Mouse (Mus musculus) limb, embryonic 13.5 days (tissue): ENCODE results near the gene Cntrl. TPM values are rescaled to one million over a fixed set of nuclear protein-coding genes. Genes with fewer than 3 reads are reported as not detected.

Source experiments
- ATAC-seq: fragments of 200-750 bp; cut with Nextera tagmentation; 2 replicates; pipeline ENCODE4 v1.8.0; 2017; ENCODE audit warnings: low read depth, moderate number of reproducible peaks, moderate TSS enrichment; ENCODE audit not compliant: low FRiP score
- H3K27ac ChIP-seq: fragments of 300-500 bp; sonication (generic); 2 replicates; pipeline ENCODE4 v1.5.1; 2015; ENCODE audit warnings: inconsistent platforms, mild to moderate bottlenecking, moderate library complexity
- H3K27me3 ChIP-seq: fragments of 300-500 bp; sonication (generic); 2 replicates; pipeline ENCODE4 v1.6.1; 2015; ENCODE audit warnings: mild to moderate bottlenecking, inconsistent platforms
- H3K36me3 ChIP-seq: fragments of 300-500 bp; sonication (generic); 2 replicates; pipeline ENCODE4 v1.6.1; 2015; ENCODE audit warnings: inconsistent platforms, mild to moderate bottlenecking, moderate library complexity
- H3K4me1 ChIP-seq: fragments of 300-500 bp; sonication (generic); 2 replicates; pipeline ENCODE4 v1.6.1; 2015; ENCODE audit warnings: inconsistent platforms
- H3K4me2 ChIP-seq: fragments of 300-500 bp; sonication (generic); replicated peaks from 2 replicates; pipeline ENCODE4 v1.6.1; 2015; ENCODE audit warnings: inconsistent platforms, mild to moderate bottlenecking, moderate library complexity
- H3K4me3 ChIP-seq: fragments of 300-500 bp; sonication (generic); 2 replicates; pipeline ENCODE4 v1.5.1; 2015; ENCODE audit warnings: moderate library complexity, mild to moderate bottlenecking, inconsistent platforms
- H3K9ac ChIP-seq: fragments of 300-500 bp; sonication (generic); 2 replicates; pipeline ENCODE4 v1.6.1; 2015; ENCODE audit warnings: mild to moderate bottlenecking, inconsistent platforms
- H3K9me3 ChIP-seq: fragments of 300-500 bp; sonication (generic); 2 replicates; pipeline ENCODE4 v1.6.1; 2016; ENCODE audit warnings: inconsistent platforms
- WGBS: fragments of 180-500 bp; shearing (Covaris S2); methylation state at CpG from one replicate; pipeline ENCODE4 v1.1.7; 2015; 5-methylcytosine and 5-hydroxymethylcytosine counted together
- polyA plus RNA-seq: library from polyadenylated mRNA; unstranded; fragments of >200 nt; fragmentation: Nextera tagmentation; extraction: Ambion mirVana; gene quantifications from 2 replicates; pipeline ENCODE4 v1.2.1, GENCODE M21; 2015

The Cntrl gene
- polyA plus RNA-seq, 1 experiment from 2014 or later, result 27.3 TPM

DNA sequence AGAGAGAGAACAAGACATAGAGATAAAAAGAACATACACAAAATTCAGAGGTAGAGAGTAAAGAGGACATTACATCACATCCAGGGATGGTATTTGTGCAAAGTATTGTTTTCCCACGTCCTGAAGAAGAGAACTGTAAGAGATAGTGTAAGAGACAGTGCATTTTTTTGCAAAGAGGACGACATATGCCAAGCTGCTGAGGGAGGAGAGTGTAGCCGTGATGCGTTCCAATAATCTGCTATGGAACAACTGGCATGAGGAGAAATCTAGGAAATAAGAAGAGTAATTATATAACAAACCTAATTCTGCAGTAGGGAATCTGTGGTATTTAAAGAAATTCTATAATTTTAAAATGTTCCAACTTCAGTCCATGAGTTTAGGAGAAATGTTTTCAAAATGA lies 21.9 kb upstream of the Cntrl start:
- Histone ChIP-seq H3K4me2 (no peak overlapping the region), H3K4me1 (no peaks in the 10 kb centered on the region), H3K9ac (no peak overlapping the region), H3K27me3 (no peaks in the 10 kb centered on the region), H3K4me3 (no peak overlapping the region), H3K36me3 (no peaks in the 10 kb centered on the region), H3K9me3 (no peaks in the 10 kb centered on the region), H3K27ac (no peak overlapping the region)
- ATAC-seq, result no peak
- 74% methylated on average over 4 of the region's 4 CpGs for whole genome bisulfite sequencing

DNA sequence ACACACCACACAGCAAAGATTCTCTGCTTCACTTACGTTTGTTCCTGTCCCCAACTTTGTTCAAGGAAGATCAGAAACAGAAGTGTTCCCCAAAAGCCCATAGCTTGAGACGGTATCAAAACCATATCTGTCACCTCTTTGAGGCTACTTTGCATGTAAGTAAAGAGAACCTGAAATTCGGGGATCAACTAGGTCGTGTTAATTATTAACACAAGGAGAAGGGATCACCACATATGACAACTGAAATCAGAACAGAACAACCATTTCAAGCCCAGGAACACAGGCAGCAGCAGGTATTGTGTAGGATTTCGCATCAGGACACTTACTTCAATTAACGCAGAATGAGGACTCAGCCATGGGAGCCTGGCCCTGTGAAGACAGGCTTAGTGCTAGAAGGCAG lies 8.8 kb upstream of the Cntrl start:
- Histone ChIP-seq H3K4me1 (no peaks in the 10 kb centered on the region), H3K27ac (no peak overlapping the region), H3K9me3 (no peaks in the 10 kb centered on the region), H3K36me3 (no peaks in the 10 kb centered on the region), H3K27me3 (no peaks in the 10 kb centered on the region), H3K4me3 (no peak overlapping the region), H3K4me2 (no peak overlapping the region), H3K9ac (no peak overlapping the region)
- ATAC-seq, result no peak
- 79% methylated on average over 6 of the region's 6 CpGs for WGBS

GRCm38 (mm10) chr2:35101443-35101842 lies 7.8 kb upstream of the Cntrl start, which contains the start of gene AI182371:
AI182371 (minus strand) TSS chr2:35101543.
- Histone ChIP-seq H3K27me3 (no peaks in the 10 kb centered on the region), H3K4me1 (no peaks in the 10 kb centered on the region), H3K4me2 (no peak within 1 kb of the TSS), H3K4me3 (no peak within 1 kb of the TSS), H3K9me3 (no peaks in the 10 kb centered on the region), H3K36me3 (no peaks in the 10 kb centered on the region), H3K27ac (no peak within 1 kb of the TSS), H3K9ac (no peak within 1 kb of the TSS)
- WGBS, result 89% methylated on average over 3 of the region's 3 CpGs
- ATAC-seq, result no peak

- Histone ChIP-seq H3K4me3 (no peak overlapping the region), H3K9me3 (no peaks in the 10 kb centered on the region), H3K9ac (no peak overlapping the region), H3K27ac (no peak overlapping the region), H3K27me3 (no peaks in the 10 kb centered on the region), H3K4me1 (no peaks in the 10 kb centered on the region), H3K4me2 (no peak overlapping the region), H3K36me3 (no peaks in the 10 kb centered on the region)
- no peak for ATAC-seq
Measured at GRCm38 (mm10) chr2:35102777-35103176, 6.5 kb upstream of the Cntrl start.

DNA sequence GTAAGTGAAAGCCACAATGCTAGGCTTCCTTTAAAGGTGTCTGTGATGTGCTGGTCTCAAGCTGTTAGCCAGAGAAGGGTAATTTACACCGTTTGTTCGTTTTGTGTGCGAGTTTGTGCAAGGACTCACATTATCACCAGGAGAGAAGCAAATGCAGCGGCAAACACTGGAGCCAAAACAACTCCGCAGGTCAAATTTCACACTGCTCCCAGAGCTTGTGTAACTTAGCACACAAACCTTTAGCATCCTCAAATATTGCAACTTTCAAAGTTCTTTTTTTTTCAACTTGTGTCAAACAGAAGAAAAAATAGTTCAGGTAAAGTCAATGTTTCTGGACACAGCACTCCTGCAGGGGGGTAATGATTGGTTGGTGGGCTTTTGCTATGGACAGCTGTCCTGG lies 5.7 kb upstream of the Cntrl start:
- no peak for ATAC-seq
- Histone ChIP-seq H3K27ac (no peak overlapping the region), H3K36me3 (no peaks in the 10 kb centered on the region), H3K9ac (no peak overlapping the region), H3K4me3 (no peak overlapping the region), H3K4me1 (no peaks in the 10 kb centered on the region), H3K4me2 (no peak overlapping the region), H3K27me3 (no peaks in the 10 kb centered on the region), H3K9me3 (no peaks in the 10 kb centered on the region)
- WGBS, result 50% methylated on average over 5 of the region's 5 CpGs

GRCm38 (mm10) chr2:35104843-35105242 lies 4.4 kb upstream of the Cntrl start:
- Histone ChIP-seq H3K4me2 (no peak overlapping the region), H3K9me3 (no peaks in the 10 kb centered on the region), H3K27me3 (no peaks in the 10 kb centered on the region), H3K9ac (no peak overlapping the region), H3K27ac (no peak overlapping the region), H3K4me1 (0 out of 2 replicates have a peak, but pooled peaks cover under 1% of the 10 kb centered on the region), H3K36me3 (no peaks in the 10 kb centered on the region), H3K4me3 (no peak overlapping the region)
- no peak for ATAC-seq
- 66% methylated on average over 3 of the region's 3 CpGs for WGBS

- 50% methylated on average over 5 of the region's 5 CpGs for WGBS
- no peak overlapping the region for H3K4me3 ChIP-seq
- ATAC-seq, result no peak
- 0 out of 2 replicates have a peak, but pooled peaks cover 4% of the 10 kb centered on the region for H3K4me1 ChIP-seq
- no peak overlapping the region for H3K4me2 ChIP-seq
- no peaks in the 10 kb centered on the region for H3K9me3 ChIP-seq
- no peak overlapping the region for H3K9ac ChIP-seq
- no peaks in the 10 kb centered on the region for H3K27me3 ChIP-seq
- no peaks in the 10 kb centered on the region for H3K36me3 ChIP-seq
- no peak overlapping the region for H3K27ac ChIP-seq
Measured at GRCm38 (mm10) chr2:35107984-35108635, 1.2 kb upstream of the Cntrl start.

DNA sequence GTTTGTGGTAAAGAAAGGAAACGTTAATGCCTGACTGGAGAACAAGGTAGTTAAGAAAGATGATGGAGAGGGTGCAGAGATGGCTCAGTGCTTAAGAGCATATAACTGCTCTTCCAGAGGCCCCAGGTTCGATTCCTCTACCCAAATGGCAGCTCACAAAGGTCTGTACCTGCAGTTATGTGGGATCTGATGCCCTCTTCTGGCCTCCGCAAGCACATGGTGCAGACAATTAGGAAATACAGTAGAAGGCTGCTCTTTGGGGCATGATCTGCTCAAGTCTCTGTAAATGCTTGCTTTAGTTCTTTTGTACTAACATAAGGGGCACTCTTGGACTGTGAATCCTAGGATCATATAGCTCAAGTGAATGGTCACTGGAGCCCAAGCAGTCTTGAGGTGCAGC lies 580 bp upstream of the Cntrl start:
- ATAC-seq, result peak; percentile 19
- H3K4me2 ChIP-seq, result peak overlapping the region; percentile 74
- no peaks in the 10 kb centered on the region for H3K36me3 ChIP-seq
- H3K9ac ChIP-seq, result peak overlapping the region; percentile 73
- H3K4me3 ChIP-seq, result peak overlapping the region; percentile 77
- 24% methylated on average over 3 of the region's 3 CpGs for WGBS
- H3K27ac ChIP-seq, result peak overlapping the region; percentile 48
- H3K27me3 ChIP-seq, result no peaks in the 10 kb centered on the region
- H3K4me1 ChIP-seq, result 0 out of 2 replicates have a peak, but pooled peaks cover 4% of the 10 kb centered on the region
- no peaks in the 10 kb centered on the region for H3K9me3 ChIP-seq

- Histone ChIP-seq H3K27me3 (no peaks in the 10 kb centered on the region), H3K9me3 (no peaks in the 10 kb centered on the region), H3K9ac (peak overlapping the region; percentile 73), H3K4me2 (peak overlapping the region; percentile 74), H3K4me3 (peak overlapping the region; percentile 77), H3K36me3 (peaks cover 1% of the 10 kb centered on the region; the same call in 1 of the 2 replicates), H3K4me1 (0 out of 2 replicates have a peak, but pooled peaks cover 4% of the 10 kb centered on the region), H3K27ac (no peak overlapping the region; the same call in 1 of the 2 replicates)
- ATAC-seq, result no peak
- 3% methylated on average over 13 of the region's 13 CpGs for WGBS
Measured at GRCm38 (mm10) chr2:35109924-35110304, 622 bp downstream of the Cntrl start.

- no peak overlapping the region; the same call in 1 of the 2 replicates for H3K4me2 ChIP-seq
- no peak overlapping the region for H3K4me3 ChIP-seq
- ATAC-seq, result no peak
- no peaks in the 10 kb centered on the region for H3K27me3 ChIP-seq
- peaks cover 7% of the 10 kb centered on the region for H3K36me3 ChIP-seq
- no peaks in the 10 kb centered on the region for H3K9me3 ChIP-seq
- H3K27ac ChIP-seq, result no peak overlapping the region
- 86% methylated on average over 2 of the region's 2 CpGs for WGBS
- 0 out of 2 replicates have a peak, but pooled peaks cover 4% of the 10 kb centered on the region for H3K4me1 ChIP-seq
- no peak overlapping the region for H3K9ac ChIP-seq
Measured at GRCm38 (mm10) chr2:35110521-35110920, 1.2 kb downstream of the Cntrl start.

- H3K27ac ChIP-seq, result no peak overlapping the region
- no peaks in the 10 kb centered on the region for H3K4me1 ChIP-seq
- H3K4me3 ChIP-seq, result no peak overlapping the region
- WGBS, result 75% methylated on average over 7 of the region's 7 CpGs
- no peak overlapping the region for H3K4me2 ChIP-seq
- H3K9ac ChIP-seq, result no peak overlapping the region
- H3K27me3 ChIP-seq, result no peaks in the 10 kb centered on the region
- peaks cover 29% of the 10 kb centered on the region for H3K36me3 ChIP-seq
- ATAC-seq, result no peak
- H3K9me3 ChIP-seq, result no peaks in the 10 kb centered on the region
Measured at GRCm38 (mm10) chr2:35124716-35125115, 15.4 kb downstream of the Cntrl start.

GRCm38 (mm10) chr2:35131491-35131890 lies 22.2 kb downstream of the Cntrl start:
- no peak for ATAC-seq
- Histone ChIP-seq H3K27me3 (no peaks in the 10 kb centered on the region), H3K4me3 (peak overlapping the region; percentile 53), H3K9ac (0 out of 2 replicates have a peak overlapping the region, but pooled peaks have one; percentile 13), H3K4me1 (peaks cover 17% of the 10 kb centered on the region), H3K36me3 (peaks cover 28% of the 10 kb centered on the region), H3K9me3 (no peaks in the 10 kb centered on the region), H3K4me2 (peak overlapping the region; percentile 75), H3K27ac (peak overlapping the region; percentile 39; the same call in 1 of the 2 replicates)
